Mouse (Mus musculus): ENCODE results near the gene Rp9. TPM values are rescaled to one million over a fixed set of nuclear protein-coding genes. Genes with fewer than 3 reads are reported as not detected.

Rp9 gene
- polyA plus RNA-seq, 1 experiment from 2014 or later, result 51.1 TPM

- no peak overlapping the region for H3K9ac ChIP-seq (ENCODE audit: low read length)
- H3K4me1 ChIP-seq (ENCODE audit: control insufficient read depth in 2 of 2, insufficient read depth in 2 of 2, low read length in 2 of 2), result no peaks in the 10 kb centered on the region
- ATAC-seq (ENCODE audit: insufficient number of reproducible peaks, insufficient read depth, low FRiP score, low read depth), result no peak
- WGBS, result 76% methylated on average over 2 of the region's 2 CpGs
- no peak overlapping the region for H3K4me2 ChIP-seq (ENCODE audit: low read length)
- H3K9me3 ChIP-seq (ENCODE audit: control insufficient read depth, low read length), result no peaks in the 10 kb centered on the region; the same call in 1 of the 2 replicates
- no peak overlapping the region for H3K27ac ChIP-seq (replicated peaks in 1 of 2; ENCODE audit: control insufficient read depth in 1 of 2, insufficient read depth in 1 of 2, low read depth in 2 of 2, low read length in 2 of 2)
- no peaks in the 10 kb centered on the region for H3K27me3 ChIP-seq (ENCODE audit: control insufficient read depth, insufficient read depth, low read length)
- no peaks in the 10 kb centered on the region for H3K36me3 ChIP-seq (ENCODE audit: control insufficient read depth, insufficient read depth, low read length)
- no peak overlapping the region for H3K4me3 ChIP-seq (ENCODE audit: control insufficient read depth in 1 of 2, insufficient read depth in 1 of 2, low read depth in 1 of 2, low read length in 2 of 2)
Observed at GRCm38 (mm10) chr9:22495133-22495532, 25.6 kb upstream of the Rp9 start.

GRCm38 (mm10) chr9:22494203-22494807 is 24.8 kb upstream of the Rp9 start:
- 86% methylated on average over 9 of the region's 9 CpGs for WGBS
- Histone ChIP-seq H3K27me3 (ENCODE audit: control insufficient read depth, insufficient read depth, low read length) (no peaks in the 10 kb centered on the region), H3K36me3 (ENCODE audit: control insufficient read depth, insufficient read depth, low read length) (no peaks in the 10 kb centered on the region), H3K27ac (replicated peaks in 1 of 2; ENCODE audit: control insufficient read depth in 1 of 2, insufficient read depth in 1 of 2, low read depth in 2 of 2, low read length in 2 of 2) (no peak overlapping the region), H3K9me3 (ENCODE audit: control insufficient read depth, low read length) (no peaks in the 10 kb centered on the region; the same call in 1 of the 2 replicates), H3K4me2 (ENCODE audit: low read length) (no peak overlapping the region), H3K4me3 (ENCODE audit: control insufficient read depth in 1 of 2, insufficient read depth in 1 of 2, low read depth in 1 of 2, low read length in 2 of 2) (no peak overlapping the region), H3K9ac (ENCODE audit: low read length) (no peak overlapping the region), H3K4me1 (ENCODE audit: control insufficient read depth in 2 of 2, insufficient read depth in 2 of 2, low read length in 2 of 2) (no peaks in the 10 kb centered on the region)
- no peak for ATAC-seq (ENCODE audit: insufficient number of reproducible peaks, insufficient read depth, low FRiP score, low read depth)

GRCm38 (mm10) chr9:22488963-22489362 is 19.4 kb upstream of the Rp9 start:
- Histone ChIP-seq H3K4me2 (ENCODE audit: low read length) (no peak overlapping the region), H3K4me3 (ENCODE audit: control insufficient read depth in 1 of 2, insufficient read depth in 1 of 2, low read depth in 1 of 2, low read length in 2 of 2) (no peak overlapping the region), H3K9ac (ENCODE audit: low read length) (no peak overlapping the region), H3K27ac (replicated peaks in 1 of 2; ENCODE audit: control insufficient read depth in 1 of 2, insufficient read depth in 1 of 2, low read depth in 2 of 2, low read length in 2 of 2) (no peak overlapping the region), H3K4me1 (ENCODE audit: control insufficient read depth in 2 of 2, insufficient read depth in 2 of 2, low read length in 2 of 2) (no peaks in the 10 kb centered on the region), H3K9me3 (ENCODE audit: control insufficient read depth, low read length) (no peaks in the 10 kb centered on the region), H3K36me3 (ENCODE audit: control insufficient read depth, insufficient read depth, low read length) (no peaks in the 10 kb centered on the region), H3K27me3 (ENCODE audit: control insufficient read depth, insufficient read depth, low read length) (no peaks in the 10 kb centered on the region)
- ATAC-seq (ENCODE audit: insufficient number of reproducible peaks, insufficient read depth, low FRiP score, low read depth), result no peak
- 29% methylated on average over 9 of the region's 9 CpGs for WGBS

- H3K27ac ChIP-seq (replicated peaks in 1 of 2; ENCODE audit: control insufficient read depth in 1 of 2, insufficient read depth in 1 of 2, low read depth in 2 of 2, low read length in 2 of 2), result no peak overlapping the region
- ATAC-seq (ENCODE audit: insufficient number of reproducible peaks, insufficient read depth, low FRiP score, low read depth), result no peak
- H3K9ac ChIP-seq (ENCODE audit: low read length), result no peak overlapping the region
- WGBS, result 86% methylated on average over 7 of the region's 7 CpGs
- H3K4me3 ChIP-seq (ENCODE audit: control insufficient read depth in 1 of 2, insufficient read depth in 1 of 2, low read depth in 1 of 2, low read length in 2 of 2), result no peak overlapping the region
- H3K27me3 ChIP-seq (ENCODE audit: control insufficient read depth, insufficient read depth, low read length), result no peaks in the 10 kb centered on the region
- no peaks in the 10 kb centered on the region for H3K36me3 ChIP-seq (ENCODE audit: control insufficient read depth, insufficient read depth, low read length)
- H3K4me2 ChIP-seq (ENCODE audit: low read length), result no peak overlapping the region
- H3K9me3 ChIP-seq (ENCODE audit: control insufficient read depth, low read length), result no peaks in the 10 kb centered on the region
- H3K4me1 ChIP-seq (ENCODE audit: control insufficient read depth in 2 of 2, insufficient read depth in 2 of 2, low read length in 2 of 2), result no peaks in the 10 kb centered on the region
Observed at GRCm38 (mm10) chr9:22486211-22486610, 16.7 kb upstream of the Rp9 start.

GRCm38 (mm10) chr9:22484562-22485308 is 15.2 kb upstream of the Rp9 start:
- WGBS, result 81% methylated on average over 12 of the region's 12 CpGs

GRCm38 (mm10) chr9:22483866-22484561 is 14.5 kb upstream of the Rp9 start:
- WGBS, result 89% methylated on average over 8 of the region's 8 CpGs
- Histone ChIP-seq H3K4me2 (ENCODE audit: low read length) (no peak overlapping the region), H3K27me3 (ENCODE audit: control insufficient read depth, insufficient read depth, low read length) (no peaks in the 10 kb centered on the region), H3K4me3 (ENCODE audit: control insufficient read depth in 1 of 2, insufficient read depth in 1 of 2, low read depth in 1 of 2, low read length in 2 of 2) (no peak overlapping the region), H3K27ac (replicated peaks in 1 of 2; ENCODE audit: control insufficient read depth in 1 of 2, insufficient read depth in 1 of 2, low read depth in 2 of 2, low read length in 2 of 2) (no peak overlapping the region), H3K9me3 (ENCODE audit: control insufficient read depth, low read length) (no peaks in the 10 kb centered on the region), H3K9ac (ENCODE audit: low read length) (no peak overlapping the region), H3K4me1 (ENCODE audit: control insufficient read depth in 2 of 2, insufficient read depth in 2 of 2, low read length in 2 of 2) (no peaks in the 10 kb centered on the region), H3K36me3 (ENCODE audit: control insufficient read depth, insufficient read depth, low read length) (no peaks in the 10 kb centered on the region)
- ATAC-seq (ENCODE audit: insufficient number of reproducible peaks, insufficient read depth, low FRiP score, low read depth), result no peak

More at GRCm38 (mm10) chr9:22484562-22485308, 15.2 kb upstream of the Rp9 start:
- no peak overlapping the region for H3K4me2 ChIP-seq (ENCODE audit: low read length)
- H3K4me3 ChIP-seq (ENCODE audit: control insufficient read depth in 1 of 2, insufficient read depth in 1 of 2, low read depth in 1 of 2, low read length in 2 of 2), result no peak overlapping the region
- H3K4me1 ChIP-seq (ENCODE audit: control insufficient read depth in 2 of 2, insufficient read depth in 2 of 2, low read length in 2 of 2), result no peaks in the 10 kb centered on the region
- no peak for ATAC-seq (ENCODE audit: insufficient number of reproducible peaks, insufficient read depth, low FRiP score, low read depth)
- H3K9me3 ChIP-seq (ENCODE audit: control insufficient read depth, low read length), result no peaks in the 10 kb centered on the region
- no peaks in the 10 kb centered on the region for H3K27me3 ChIP-seq (ENCODE audit: control insufficient read depth, insufficient read depth, low read length)
- H3K9ac ChIP-seq (ENCODE audit: low read length), result no peak overlapping the region
- no peaks in the 10 kb centered on the region for H3K36me3 ChIP-seq (ENCODE audit: control insufficient read depth, insufficient read depth, low read length)
- H3K27ac ChIP-seq (replicated peaks in 1 of 2; ENCODE audit: control insufficient read depth in 1 of 2, insufficient read depth in 1 of 2, low read depth in 2 of 2, low read length in 2 of 2), result no peak overlapping the region

GRCm38 (mm10) chr9:22478946-22479345 is 9.4 kb upstream of the Rp9 start:
- Histone ChIP-seq H3K27ac (replicated peaks in 1 of 2; ENCODE audit: control insufficient read depth in 1 of 2, insufficient read depth in 1 of 2, low read depth in 2 of 2, low read length in 2 of 2) (no peak overlapping the region), H3K9me3 (ENCODE audit: control insufficient read depth, low read length) (no peaks in the 10 kb centered on the region), H3K36me3 (ENCODE audit: control insufficient read depth, insufficient read depth, low read length) (no peaks in the 10 kb centered on the region), H3K4me2 (ENCODE audit: low read length) (no peak overlapping the region), H3K27me3 (ENCODE audit: control insufficient read depth, insufficient read depth, low read length) (no peaks in the 10 kb centered on the region), H3K4me3 (ENCODE audit: control insufficient read depth in 1 of 2, insufficient read depth in 1 of 2, low read depth in 1 of 2, low read length in 2 of 2) (no peak overlapping the region), H3K9ac (ENCODE audit: low read length) (no peak overlapping the region), H3K4me1 (ENCODE audit: control insufficient read depth in 2 of 2, insufficient read depth in 2 of 2, low read length in 2 of 2) (peaks cover 0 to 6% of the 10 kb centered on the region in 2 experiments; a peak in 2 of 4 replicates)
- ATAC-seq (ENCODE audit: insufficient number of reproducible peaks, insufficient read depth, low FRiP score, low read depth), result no peak
- WGBS, result 87% methylated on average over 8 of the region's 8 CpGs

All from heart, embryonic 14.5 days (tissue).